Comparison of ENCODE assay signal across 8 mouse cellular contexts in genomic region chr6:84589742-84590686, GRCm38 (mm10). TPM values are rescaled to one million over a fixed set of nuclear protein-coding genes. Genes with fewer than 3 reads are reported as not detected.
A peak's percentile ranks its signal among the peaks of the same experiment; 100 is the strongest.
DNase-seq lines count a peak whose midpoint lies in the region; ATAC-seq lines count a peak whose summit lies in the region.

No protein-coding gene starts in this region.

- H3K9ac ChIP-seq in hindbrain, embryonic 13.5 days, result peak overlapping the region; percentile 75

- peak; percentile 48 for DNase-seq in T-cell, adult 2 months (ENCODE audit: low spot score)
- peak; percentile 96 to 97 for DNase-seq in cerebellum, postnatal 14 days
- peak; percentile 4 to 86 for DNase-seq in frontal cortex, postnatal 14 days (ENCODE audit: low spot score in 2 of 2)
- DNase-seq in layer of hippocampus, postnatal 14 days (ENCODE audit: low spot score in 2 of 2), result peak; percentile 87 to 88
- peak; percentile 94 for DNase-seq in lung, postnatal 14 days
- DNase-seq in retina, postnatal 7 days (ENCODE audit: low read depth, low spot score), result peak; percentile 76
- DNase-seq in urinary bladder, postnatal 14 days (ENCODE audit: low spot score), result peak; percentile 92

- peaks cover 75% of the 10 kb centered on the region for H3K27me3 ChIP-seq in hindbrain, embryonic 13.5 days

- H3K4me2 ChIP-seq in hindbrain, embryonic 13.5 days, result peak overlapping the region; percentile 84

- peak overlapping the region; percentile 49 for H3K4me3 ChIP-seq in hindbrain, embryonic 13.5 days

- peak; percentile 44 for ATAC-seq in hindbrain, embryonic 13.5 days (ENCODE audit: low FRiP score)

- peaks cover 67% of the 10 kb centered on the region for H3K4me1 ChIP-seq in hindbrain, embryonic 13.5 days (replicated peaks)

- H3K36me3 ChIP-seq in hindbrain, embryonic 13.5 days, result no peaks in the 10 kb centered on the region

- H3K9me3 ChIP-seq in hindbrain, embryonic 13.5 days, result no peaks in the 10 kb centered on the region

- H3K27ac ChIP-seq in hindbrain, embryonic 13.5 days, result peak overlapping the region; percentile 70

- 3% methylated on average over 39 of the region's 39 CpGs for WGBS in hindbrain, embryonic 13.5 days

RNA-seq across cellular contexts. Expression of gene Cyp26b1, which starts 3.7 kb away (rescaled TPM):
- 55.5 and 62.8 TPM in 2 replicates for polyA plus RNA-seq in hindbrain, embryonic 13.5 days (2015; fragmentation: Nextera tagmentation; extraction: Ambion mirVana)
- total RNA-seq in layer of hippocampus, postnatal 14 days (2021), result 10 to 100 TPM; 12.0 to 16.9 TPM

Comparison
In these comparisons a context has a peak if more than half of its experiments do, and no peak if none do; other contexts are left out.
1. Peak in every context shown above with its lines: DNase-seq, ATAC-seq, H3K4me3 ChIP-seq and H3K27ac ChIP-seq.
2. DNase-seq: peak in every context shown above with its lines; median percentile 96 in cerebellum, postnatal 14 days; 94 in lung, postnatal 14 days; 92 in urinary bladder, postnatal 14 days; 88 in layer of hippocampus, postnatal 14 days; 76 in retina, postnatal 7 days; 48 in T-cell, adult 2 months; 45 in frontal cortex, postnatal 14 days.